In the genomic region with DNA sequence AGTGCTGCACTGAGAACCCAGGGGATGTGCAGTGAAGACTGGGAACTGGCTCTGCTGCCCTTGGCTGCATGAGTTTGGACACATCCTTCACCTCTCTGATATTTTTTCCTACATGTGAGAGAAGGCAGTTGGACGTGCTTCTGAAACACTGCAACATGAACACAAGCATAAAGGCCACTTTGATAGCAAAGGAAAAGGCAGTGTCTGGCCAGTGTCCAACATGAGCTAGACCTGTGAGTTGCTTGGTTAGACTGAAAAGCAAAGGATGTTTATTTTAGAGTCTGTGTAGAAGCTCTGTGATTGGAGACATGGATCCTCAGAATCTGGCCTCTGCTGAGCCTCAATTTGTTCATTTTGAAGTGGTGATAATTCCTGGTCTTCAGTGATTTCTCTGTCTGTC, we compare ENCODE assay signal across 18 mouse cellular contexts.
A peak's percentile ranks its signal among the peaks of the same experiment; 100 is the strongest.
DNase-seq lines count a peak whose midpoint lies in the region; ATAC-seq and TF ChIP-seq lines count a peak whose summit lies in the region.
"Had no signal": no experiment of that assay in that cellular context is flagged by ENCODE, and none has a peak within 500 bp of the region (broad histone marks: within the 10 kb centered on the region; RNA-seq: fewer than 3 reads in every experiment).

No protein-coding gene starts in this region.

- H3K27ac ChIP-seq in layer of hippocampus, adult 2 months = peak overlapping the region; percentile 88
- H3K27ac ChIP-seq in cortical plate, adult 2 months (ENCODE audit: insufficient read depth, low read length) = peak overlapping the region; percentile 8; the same call in 1 of the 2 replicates
- H3K27ac ChIP-seq in forebrain, embryonic 12.5 days = no peak overlapping the region
- H3K27ac ChIP-seq: embryonic facial prominence, embryonic 13.5 days; forebrain, embryonic 13.5 days; hindbrain, embryonic 15.5 days had no signal

- intact Hi-C loops in heart, postnatal 14 days (cut with DNase I) = no loop called here

- peaks cover 19% of the 10 kb centered on the region for H3K4me1 ChIP-seq in cortical plate, adult 2 months (ENCODE audit: control insufficient read depth, insufficient read depth, low read length)
- no peaks in the 10 kb centered on the region for H3K4me1 ChIP-seq in forebrain, embryonic 12.5 days
- H3K4me1 ChIP-seq: embryonic facial prominence, embryonic 13.5 days; forebrain, embryonic 13.5 days; hindbrain, embryonic 15.5 days had no signal

- H3K27me3 ChIP-seq in forebrain, embryonic 12.5 days = no peaks in the 10 kb centered on the region
- H3K27me3 ChIP-seq: embryonic facial prominence, embryonic 13.5 days; forebrain, embryonic 13.5 days; hindbrain, embryonic 15.5 days had no signal

- no peak overlapping the region for H3K4me2 ChIP-seq in forebrain, embryonic 12.5 days
- H3K4me2 ChIP-seq: embryonic facial prominence, embryonic 13.5 days; forebrain, embryonic 13.5 days; hindbrain, embryonic 15.5 days had no signal

- DNase-seq in cerebellum, adult 18-20 months = peak; percentile 26 to 36
- no peak for DNase-seq in cerebellum, adult 8-10 months
- DNase-seq in heart, adult 11 months = peak; percentile 39
- no peak for DNase-seq in heart, postnatal 14 days
- DNase-seq in layer of hippocampus, adult 2 months (ENCODE audit: low spot score in 2 of 2) = no peak
- no peak for DNase-seq in layer of hippocampus, postnatal 14 days (ENCODE audit: low spot score in 2 of 2)
- DNase-seq: adrenal gland, postnatal 25 days; cerebellum, adult 9-10 months; forebrain, postnatal 0 days; gastrocnemius, postnatal 14 days; heart, postnatal 36 days; kidney, adult 8-10 months had no signal

- TF ChIP-seq POLR2A in cortical plate, adult 2 months (IDR thresholded peaks at IDR 0.05; ENCODE audit: extremely low read depth, insufficient read depth, low read length) = no peak

- no peak for TF ChIP-seq CTCF in layer of hippocampus, adult 2 months (conservative IDR thresholded peaks at IDR 0.05)
- TF ChIP-seq CTCF in cortical plate, adult 2 months (IDR thresholded peaks at IDR 0.05; ENCODE audit: extremely low read depth, insufficient read depth, low read length) = no peak

- no peak overlapping the region for H3K9ac ChIP-seq in forebrain, embryonic 12.5 days
- H3K9ac ChIP-seq: embryonic facial prominence, embryonic 13.5 days; forebrain, embryonic 13.5 days; forebrain, postnatal 0 days; hindbrain, embryonic 15.5 days had no signal

- WGBS in forebrain, embryonic 12.5 days = 76% methylated on average over 1 of the region's 1 CpGs

- H3K4me3 ChIP-seq in layer of hippocampus, adult 2 months = no peak overlapping the region
- H3K4me3 ChIP-seq in cortical plate, adult 2 months (ENCODE audit: insufficient read depth, low read length) = no peak overlapping the region
- no peak overlapping the region for H3K4me3 ChIP-seq in forebrain, embryonic 12.5 days (replicated peaks)
- H3K4me3 ChIP-seq: embryonic facial prominence, embryonic 13.5 days; forebrain, embryonic 13.5 days; hindbrain, embryonic 15.5 days had no signal

- H3K36me3 ChIP-seq in forebrain, embryonic 12.5 days (replicated peaks) = no peaks in the 10 kb centered on the region
- H3K36me3 ChIP-seq: embryonic facial prominence, embryonic 13.5 days; hindbrain, embryonic 15.5 days had no signal

- ATAC-seq in forebrain, embryonic 12.5 days (ENCODE audit: low FRiP score) = no peak
- ATAC-seq: forebrain, embryonic 13.5 days; forebrain, postnatal 0 days; intestine, embryonic 16.5 days had no signal

- H3K9me3 ChIP-seq in forebrain, embryonic 12.5 days = no peaks in the 10 kb centered on the region
- H3K9me3 ChIP-seq: embryonic facial prominence, embryonic 13.5 days; forebrain, embryonic 13.5 days; hindbrain, embryonic 15.5 days had no signal

Comparison
In these comparisons a context has a peak if more than half of its experiments do, and no peak if none do; other contexts are left out.
1. DNase-seq: peak in cerebellum, adult 18-20 months (2 of 2) and heart, adult 11 months (single experiment); none in cerebellum, adult 8-10 months (single experiment), heart, postnatal 14 days (0 of 2), layer of hippocampus, adult 2 months (0 of 2) and layer of hippocampus, postnatal 14 days (0 of 2).